Mouse (Mus musculus) lung, adult 2 months (tissue): ENCODE measurements around the gene Gm49601.

Experiments
- CTCF ChIP-seq: fragments of 200-500 bp; IDR thresholded peaks from 2 replicates; pipeline ENCODE4 v1.5.1; 2011; ENCODE audit warnings: mild to moderate bottlenecking, low read length, control low read depth; ENCODE audit not compliant: insufficient read depth
- POLR2A ChIP-seq: fragments of 200-500 bp; IDR thresholded peaks from 2 replicates; pipeline ENCODE4 v1.6.1; 2011; ENCODE audit warnings: low read depth, mild to moderate bottlenecking, control low read depth, low read length, borderline replicate concordance; ENCODE audit errors: extremely low read depth

DNA sequence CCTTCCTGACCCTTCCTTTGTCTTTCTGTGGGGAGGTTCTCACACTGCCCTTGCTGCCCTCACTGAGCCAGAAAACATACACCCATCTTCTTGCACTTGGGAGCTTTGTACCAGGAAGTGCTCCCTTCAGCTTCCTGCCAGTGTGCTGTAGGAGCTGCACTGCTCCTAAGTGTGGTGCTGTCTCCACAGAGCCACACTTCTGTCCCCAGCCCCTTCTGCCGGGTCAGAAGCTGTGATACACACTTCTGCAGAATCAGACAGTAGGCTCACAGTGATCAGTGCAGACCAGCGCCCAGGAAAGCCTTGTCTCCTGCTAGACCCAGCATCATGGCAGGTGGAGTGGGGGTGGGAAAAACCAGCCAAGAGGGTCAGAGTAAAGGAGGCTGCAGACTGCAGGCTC is 6.6 kb upstream of the Gm49601 start:
- no peak for TF ChIP-seq POLR2A
- TF ChIP-seq CTCF: no peak
